Mouse (Mus musculus) stomach, postnatal 0 days (tissue): ENCODE data around the gene Galnt6.

Source experiments
- CTCF ChIP-seq: IDR thresholded peaks from 2 replicates; pipeline ENCODE4 v1.5.1; 2016; ENCODE audit warnings: antibody characterized with exemption, low read depth, mild to moderate bottlenecking, moderate library complexity
- EP300 ChIP-seq: optimal IDR thresholded peaks from 2 replicates; pipeline ENCODE3; 2016; ENCODE audit warnings: antibody characterized with exemption

DNA sequence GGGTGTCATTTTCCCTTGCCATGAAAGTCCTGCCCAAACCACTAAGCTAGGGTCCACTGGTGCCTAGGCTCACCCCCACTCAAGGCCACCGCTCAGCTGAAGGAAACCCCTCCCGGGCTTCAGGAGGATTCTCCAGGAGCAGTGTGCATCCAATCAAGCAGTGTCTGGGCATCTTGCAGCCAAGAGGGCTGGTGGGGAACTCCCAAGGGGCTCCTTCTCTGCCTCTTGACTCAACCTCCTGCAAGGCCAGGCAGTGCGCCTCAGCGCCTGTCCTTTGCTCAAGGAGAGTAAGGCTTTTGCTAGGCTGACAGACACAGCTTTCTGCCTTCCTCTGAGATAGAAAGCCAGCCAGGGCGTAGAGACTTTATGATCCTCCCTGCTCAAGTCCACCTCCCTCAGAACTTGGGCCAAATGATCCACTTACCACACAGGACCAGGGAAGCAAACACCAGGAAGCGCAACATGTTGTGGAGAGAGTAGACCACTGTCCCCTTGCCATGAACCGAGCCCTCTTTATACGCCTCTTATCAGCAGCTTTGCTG lies 41.7 kb downstream of the Galnt6 start, which contains the start of gene Cela1:
- TF ChIP-seq CTCF (no peak), EP300 (no peak)
